Mouse (Mus musculus) frontal cortex, adult 2 months (tissue): Measurements from ENCODE around the gene Ppfia1. TPM values are rescaled to one million over a fixed set of nuclear protein-coding genes. Genes with fewer than 3 reads are reported as not detected.

ENCODE experiments used
- DNase-seq, 2 experiments: peaks; one replicate each; pipeline ENCODE4 v3.0.0; 2022; ENCODE audit warnings: low spot score in 1 of 2; ENCODE audit errors: extremely low spot score in 1 of 2
- polyA plus RNA-seq: library from polyadenylated mRNA; depleted of rRNA; stranded (reverse); fragments of >200 nt; gene quantifications from 2 replicates; pipeline ENCODE4 v1.2.3, GENCODE M21; 2012; rRNA removed

Ppfia1 gene
- 44.0 and 49.3 TPM in 2 replicates for polyA plus RNA-seq

- peak; percentile 94 to 99 for DNase-seq
These were observed at the start of gene Ppfia1 for GRCm38 (mm10) chr7:144553237-144554122. Gene Ppfia1, minus strand, starts transcription at chr7:144553729.

GRCm38 (mm10) chr7:144600333-144600900 is 46.9 kb upstream of the Ppfia1 start:
- no peak for DNase-seq

DNA sequence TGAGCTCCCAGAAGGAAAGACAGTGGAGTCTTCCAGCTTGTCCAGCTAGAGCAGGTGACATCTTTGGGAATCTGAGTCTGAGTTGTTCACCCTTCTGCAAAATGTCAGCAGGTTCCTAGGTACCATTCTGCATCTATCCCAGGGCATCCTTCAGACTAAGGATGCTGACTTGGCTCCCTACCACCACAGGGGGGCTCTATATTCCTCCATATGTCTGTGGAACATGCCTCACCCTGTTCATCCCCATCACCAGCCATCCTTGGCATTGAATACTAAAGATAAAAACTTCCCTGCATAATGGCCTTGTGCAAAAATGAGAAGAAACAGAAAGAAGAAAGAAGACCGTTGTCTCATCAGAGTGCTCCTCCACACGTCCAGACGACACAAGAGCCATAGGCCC is 36.0 kb upstream of the Ppfia1 start:
- peak in 1 of 2 experiments; percentile 23 for DNase-seq

GRCm38 (mm10) chr7:144587291-144587690 is 33.8 kb upstream of the Ppfia1 start:
- peak; percentile 12 to 78 for DNase-seq

GRCm38 (mm10) chr7:144585648-144586047 is 32.1 kb upstream of the Ppfia1 start:
- peak; percentile 22 to 77 for DNase-seq

DNA sequence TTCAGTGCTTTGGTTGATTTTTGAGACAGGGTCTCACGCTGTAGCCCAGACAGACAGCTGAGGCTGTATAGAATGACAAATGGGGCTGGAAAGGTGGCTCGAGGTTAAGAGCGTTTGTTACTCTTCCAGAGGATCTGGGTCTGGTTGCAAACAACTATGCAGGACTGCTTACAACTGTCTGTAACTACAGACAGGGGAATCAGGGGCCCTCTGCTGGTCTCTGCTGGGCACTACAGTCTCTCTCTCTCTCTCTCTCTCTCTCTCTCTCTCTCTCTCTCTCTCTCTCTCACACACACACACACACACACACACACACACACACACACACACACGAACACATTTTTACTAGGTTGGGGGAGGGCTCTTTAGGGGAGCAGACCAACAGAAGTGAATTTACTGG is 30.1 kb upstream of the Ppfia1 start:
- DNase-seq: peak in 1 of 2 experiments; percentile 42

GRCm38 (mm10) chr7:144582284-144582980 is 28.9 kb upstream of the Ppfia1 start, which contains the start of gene Fadd:
Gene Fadd, minus strand, starts transcription at chr7:144582463.
- DNase-seq: peak; percentile 88 to 95

DNA sequence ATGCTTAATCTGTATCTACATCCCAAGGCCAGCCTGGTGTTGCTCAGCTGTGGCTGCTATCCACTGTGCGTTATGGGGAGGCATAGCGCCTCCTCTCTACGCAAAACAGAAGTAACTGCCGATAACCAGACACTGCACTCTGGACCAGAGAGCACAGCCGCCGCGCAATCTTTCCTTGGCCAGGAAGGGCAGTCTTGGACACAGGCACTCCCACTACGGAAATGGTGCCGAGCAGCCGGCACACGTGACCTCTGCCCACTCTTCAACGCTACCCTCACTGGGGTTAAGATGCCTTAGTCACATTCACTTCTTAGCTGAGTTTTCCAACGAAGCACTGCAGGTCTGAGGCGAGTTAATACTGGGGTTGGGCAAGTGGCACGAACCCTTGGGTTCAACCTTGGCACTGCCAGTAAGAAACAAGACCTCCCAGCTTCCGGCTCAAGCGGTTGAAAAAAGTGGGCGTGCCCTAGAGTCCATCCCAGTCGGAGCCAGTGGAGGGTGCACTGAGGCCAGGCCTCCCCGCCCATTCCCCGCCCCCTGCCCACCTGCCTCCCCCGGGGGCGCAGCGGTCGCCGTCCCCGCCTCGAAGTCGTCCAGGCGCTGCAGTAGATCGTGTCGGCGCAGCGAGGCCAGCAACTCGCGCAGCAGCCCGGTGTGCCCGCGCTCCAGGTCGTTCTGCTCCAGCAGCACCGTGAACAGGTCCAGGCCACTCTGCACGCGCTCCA is 28.2 kb upstream of the Ppfia1 start:
- peak; percentile 43 to 53 for DNase-seq

GRCm38 (mm10) chr7:144577876-144578275 is 24.3 kb upstream of the Ppfia1 start:
- DNase-seq: peak; percentile 37 to 49

DNA sequence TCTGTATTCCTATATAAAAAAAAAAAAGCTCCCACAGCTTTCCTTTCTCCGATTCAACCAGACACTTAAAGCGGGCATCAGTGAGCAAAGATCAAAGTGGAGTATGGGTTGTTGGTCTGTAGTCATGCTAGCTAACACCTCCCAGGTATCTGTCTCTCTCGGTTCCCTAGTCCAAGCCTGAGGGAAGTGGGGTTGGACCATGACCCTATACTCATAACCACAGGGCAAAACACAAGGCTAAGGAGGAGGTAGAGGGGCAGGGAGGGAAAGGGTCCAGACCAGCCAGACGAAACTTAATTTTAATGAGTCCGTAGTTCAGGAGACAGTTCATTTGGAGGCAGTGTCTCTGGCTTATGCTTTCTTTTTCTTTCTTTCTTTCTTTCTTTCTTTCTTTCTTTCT is 18.7 kb upstream of the Ppfia1 start:
- DNase-seq: no peak

- DNase-seq: no peak
These were observed 18.1 kb upstream of the Ppfia1 start for GRCm38 (mm10) chr7:144571598-144571997.

GRCm38 (mm10) chr7:144569428-144569827 is 15.9 kb upstream of the Ppfia1 start:
- peak in 1 of 2 experiments; percentile 52 for DNase-seq

DNA sequence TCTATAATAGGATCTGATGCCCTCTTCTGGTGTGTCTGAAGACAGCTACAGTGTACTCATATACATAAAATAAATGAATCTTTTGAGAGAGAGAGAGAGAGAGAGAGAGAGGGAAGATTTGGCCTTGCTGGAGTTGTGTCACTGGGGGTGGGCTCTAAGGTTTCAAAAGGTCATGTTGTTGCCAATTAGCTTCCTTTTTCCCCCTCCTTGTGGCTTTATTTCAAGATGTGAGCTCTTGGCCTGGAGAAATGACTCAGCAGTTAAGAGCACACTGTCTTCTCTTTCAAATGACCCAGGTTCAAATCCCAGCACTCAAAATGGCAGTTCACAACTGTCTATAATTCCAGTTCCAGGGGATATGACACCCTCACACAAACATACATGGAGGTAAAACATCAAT is 14.6 kb upstream of the Ppfia1 start:
- DNase-seq: no peak

DNA sequence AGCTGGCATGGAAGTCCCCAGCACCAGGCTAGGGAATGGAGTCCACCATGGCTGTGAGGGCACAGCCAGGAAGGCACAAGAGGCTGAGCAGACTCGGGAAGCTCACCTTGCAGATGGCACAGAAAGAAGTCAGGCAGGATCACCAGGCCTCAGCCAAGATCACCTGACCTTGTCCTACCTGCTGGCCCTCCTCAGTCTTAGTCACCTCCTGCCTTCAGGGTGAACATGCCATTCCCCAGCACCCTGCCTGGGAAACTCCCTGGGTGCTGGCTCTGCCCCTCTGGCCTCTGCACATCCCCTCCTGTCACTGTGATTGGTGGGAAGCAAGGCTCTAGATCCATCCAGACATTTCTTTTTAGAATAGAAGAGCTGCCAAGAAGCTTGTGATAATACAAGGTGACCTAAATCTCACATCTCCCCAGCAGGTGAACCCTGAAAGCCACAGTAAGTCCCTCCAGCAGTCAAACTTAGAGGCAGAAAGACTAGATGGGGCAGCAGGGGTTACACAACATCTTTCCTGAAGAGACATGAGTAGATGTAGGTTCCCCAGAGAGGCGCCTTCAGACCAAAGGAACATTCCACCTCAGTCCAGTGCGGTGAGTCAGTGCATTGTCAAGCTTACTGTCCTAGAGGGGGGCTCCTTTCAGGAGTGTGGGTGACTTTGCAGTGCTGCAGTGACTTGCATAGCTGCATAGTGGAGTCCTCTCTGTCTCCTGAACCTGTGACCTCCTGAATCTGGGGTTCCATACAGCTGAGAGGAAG is 13.6 kb upstream of the Ppfia1 start:
- DNase-seq: no peak

GRCm38 (mm10) chr7:144563456-144564155 is 10.1 kb upstream of the Ppfia1 start:
- no peak for DNase-seq

DNA sequence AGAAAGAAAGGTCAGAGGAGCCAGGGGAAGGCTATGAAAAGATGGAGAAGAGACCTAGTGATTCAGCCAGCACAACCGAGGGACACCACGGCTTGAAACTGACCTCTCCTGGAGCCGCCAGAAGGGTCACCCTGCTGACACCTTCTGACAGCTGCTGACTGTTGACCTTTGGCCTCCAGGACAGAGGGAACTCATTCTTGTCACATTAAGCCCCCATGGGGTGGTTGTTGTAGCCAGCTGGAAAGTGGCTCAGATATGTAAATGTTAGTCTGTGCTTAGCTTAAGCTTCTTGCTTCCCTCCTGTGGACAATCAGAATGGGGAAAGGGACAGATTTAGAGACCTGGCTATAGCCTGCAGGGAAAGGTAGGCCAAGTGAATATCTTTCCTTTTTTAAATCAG is 8.5 kb upstream of the Ppfia1 start:
- DNase-seq: no peak

GRCm38 (mm10) chr7:144560594-144560993 is 7.1 kb upstream of the Ppfia1 start:
- no peak for DNase-seq

DNA sequence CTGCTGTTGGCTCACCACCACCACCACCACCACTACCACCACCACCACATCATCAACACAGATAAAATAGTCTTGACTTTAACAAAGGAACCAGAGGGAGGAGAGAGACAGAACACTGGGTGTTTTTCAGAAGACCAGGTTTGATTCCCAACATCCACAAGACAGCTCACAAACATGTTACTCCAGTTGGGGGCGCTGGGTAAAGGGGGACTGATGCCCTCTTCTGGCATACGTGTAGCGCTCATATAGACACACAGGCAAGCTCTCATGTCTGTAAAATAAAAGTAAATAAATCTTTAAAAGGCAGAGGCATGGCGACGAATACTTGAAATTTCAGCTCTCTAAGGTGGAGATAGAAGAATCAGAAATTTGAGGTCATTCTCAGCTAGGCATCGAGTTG is 5.0 kb upstream of the Ppfia1 start:
- DNase-seq: no peak

- no peak for DNase-seq
These were observed 569 bp upstream of the Ppfia1 start for GRCm38 (mm10) chr7:144554123-144554472.
